Mouse (Mus musculus): ENCODE measurements at regions not wholly inside any gene's neighbourhood (a gene's known extent, or its start where the extent isn't known, plus 50 kb on each side); places are given as distances from the start of the nearest gene placed in this dataset.

DNA sequence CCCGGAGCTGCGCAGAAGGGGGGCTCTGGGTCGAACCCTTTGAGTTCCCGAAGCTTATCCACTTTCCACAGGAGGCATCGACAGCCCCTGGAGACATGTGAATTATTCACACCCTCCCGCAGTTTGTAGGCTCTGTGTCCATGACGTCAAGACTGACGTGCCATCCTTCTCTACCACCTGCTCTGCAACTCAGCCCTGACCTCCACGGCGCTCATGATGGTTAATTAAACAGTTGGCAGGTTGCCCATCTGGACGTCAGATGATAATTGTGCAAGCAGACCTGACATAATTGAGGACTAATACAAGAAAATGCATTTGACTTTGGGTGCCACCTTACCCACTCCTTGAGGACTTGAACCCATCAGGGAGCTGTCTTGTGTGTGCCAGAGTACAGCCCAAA lies 121.1 kb upstream of the Ppp1r26 start:
- TF ChIP-seq TAL1 (IDR thresholded peaks at IDR 0.05; ENCODE audit: low read length) = no peak
- no peak for TF ChIP-seq GATA1 (IDR thresholded peaks at IDR 0.05; ENCODE audit: low read length)
